Mouse (Mus musculus) urinary bladder, postnatal 36 days (tissue): Measurements from ENCODE around the gene Msl3.
A peak's percentile ranks its signal among the peaks of the same experiment; 100 is the strongest.
"Not testable (repeated sequence)": the region's sequence is repeated elsewhere in the genome, so short reads cannot be mapped to it uniquely, and the experiment has no call there.

Source experiments
- DNase-seq, 2 experiments: peaks; one replicate each; pipeline ENCODE4 v3.0.0; 2022; ENCODE audit warnings: low spot score in 2 of 2, mixed read lengths in 1 of 2

Msl3 gene

DNA sequence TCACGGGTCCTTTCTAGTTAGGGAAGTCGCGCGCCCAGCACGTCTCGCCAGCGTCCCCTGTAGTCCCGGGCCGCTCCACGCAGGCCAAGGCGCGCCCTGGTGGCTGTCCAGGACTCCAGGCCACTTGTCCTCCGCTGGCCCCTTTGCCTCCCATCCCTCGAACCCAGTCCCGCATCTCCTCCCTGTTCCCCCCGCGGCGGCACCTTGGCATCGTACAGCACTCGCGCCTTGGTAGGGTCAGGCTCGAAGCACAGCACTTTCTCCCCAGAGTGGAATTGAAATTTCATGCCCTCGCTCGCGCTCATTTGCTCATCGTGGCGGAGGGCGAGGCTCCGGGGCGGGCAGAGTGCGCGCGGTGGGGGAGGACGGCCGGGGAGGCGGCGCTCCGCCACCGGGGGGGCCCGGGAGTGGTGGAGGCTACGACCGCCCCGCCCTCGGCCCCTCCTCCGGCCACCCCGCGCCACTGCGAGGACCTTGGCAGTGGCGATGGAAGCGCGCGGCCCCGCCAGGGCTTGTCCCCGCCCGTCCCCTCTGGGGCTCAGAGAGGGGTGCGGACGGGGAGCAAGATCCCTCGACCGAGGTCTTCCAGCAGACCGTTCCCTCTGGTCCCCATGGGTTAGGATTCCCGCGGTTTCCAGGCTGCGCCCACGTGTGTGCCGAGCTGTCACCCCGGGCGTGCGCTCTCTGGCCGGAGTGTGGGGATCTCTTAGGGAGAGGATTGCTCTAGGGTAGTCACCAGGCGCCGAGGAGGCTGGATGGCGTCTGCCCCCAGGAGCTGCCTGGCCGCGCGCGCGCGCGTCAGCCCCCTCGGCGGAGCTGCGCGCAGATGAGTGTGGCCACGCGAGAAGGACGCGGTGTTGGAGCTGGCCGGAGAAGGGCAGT, at the start of gene Msl3:
Gene Msl3, minus strand, starts transcription at position 374 of the 882 bp plus-strand sequence.
- peak; percentile 66 to 79 for DNase-seq

DNA sequence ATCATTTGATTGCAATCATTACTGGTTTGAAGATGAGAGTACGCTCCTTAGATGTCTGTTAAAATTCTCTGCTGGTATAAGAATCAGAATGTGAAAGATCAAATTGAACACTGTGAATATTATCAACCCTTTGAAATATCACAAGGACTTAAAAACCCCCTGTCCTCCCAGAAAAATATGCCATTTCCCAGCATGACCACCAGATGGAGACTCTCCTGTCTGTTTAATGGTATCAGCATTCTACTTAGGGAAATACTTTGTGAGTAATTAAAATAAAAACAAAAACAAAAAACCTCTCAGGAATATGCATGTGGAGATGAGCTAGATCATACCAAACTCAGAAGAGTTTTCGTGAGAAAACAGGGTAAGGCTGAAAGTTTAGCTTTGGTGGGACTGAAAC, 44.3 kb upstream of the Msl3 start:
- no peak for DNase-seq

DNA sequence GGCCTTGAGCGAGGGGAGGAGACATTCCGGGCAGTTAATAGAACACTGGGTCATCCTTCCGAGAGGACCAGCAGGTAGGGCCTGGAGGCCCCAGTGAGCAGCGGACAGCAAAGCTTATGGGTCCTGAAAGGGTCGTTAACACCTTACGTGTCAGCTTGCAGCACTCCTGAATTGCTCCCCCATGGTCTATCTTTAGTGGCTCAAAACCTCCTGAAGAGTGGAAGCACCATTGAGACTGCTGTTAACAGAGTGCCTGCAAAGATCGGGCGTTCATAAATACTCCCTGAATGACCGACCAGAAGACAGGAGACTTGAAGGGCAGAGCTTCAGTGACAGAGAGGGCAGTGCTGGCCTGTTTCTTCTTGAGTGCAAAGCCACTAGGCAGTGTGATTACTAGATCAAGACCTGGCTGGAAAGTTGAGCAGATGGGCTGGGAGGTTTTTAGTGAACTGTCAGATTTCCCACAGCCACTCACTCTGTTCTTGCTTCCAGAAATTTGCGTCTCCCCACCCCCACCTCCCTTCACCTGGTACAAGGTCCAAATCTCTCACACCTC, 787 bp upstream of the Msl3 start:
- no peak for DNase-seq

DNA sequence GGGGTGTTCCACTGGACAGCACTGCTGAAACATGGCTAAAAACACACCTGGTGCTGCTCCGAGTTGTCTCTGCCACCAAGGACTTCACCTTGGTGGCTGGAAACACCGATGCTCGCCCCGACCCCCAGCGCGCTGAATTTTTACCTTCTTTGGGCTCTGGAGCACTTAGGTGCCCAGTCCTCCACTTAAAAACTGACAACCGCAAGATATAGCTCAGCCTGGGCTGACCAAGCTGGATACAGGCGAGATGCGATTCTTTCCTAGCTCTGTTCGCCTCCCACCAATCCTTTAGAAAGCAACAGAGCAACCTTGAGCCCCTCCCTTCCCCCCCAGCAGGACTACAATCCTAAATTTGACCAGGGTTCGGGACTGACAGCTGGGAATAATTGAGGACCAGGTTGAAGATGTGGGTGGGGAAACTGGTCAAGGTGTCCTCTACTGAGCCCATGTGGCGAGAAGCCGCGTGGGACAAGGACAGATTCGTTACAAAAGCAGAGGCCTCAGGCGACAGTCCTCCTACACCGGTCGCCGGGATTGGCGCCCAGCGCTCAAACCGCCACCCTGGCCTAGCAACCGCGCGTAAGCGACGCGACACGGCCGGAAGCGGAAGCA, 679 bp downstream of the Msl3 start:
- peak in 1 of 2 experiments; percentile 1 for DNase-seq

DNA sequence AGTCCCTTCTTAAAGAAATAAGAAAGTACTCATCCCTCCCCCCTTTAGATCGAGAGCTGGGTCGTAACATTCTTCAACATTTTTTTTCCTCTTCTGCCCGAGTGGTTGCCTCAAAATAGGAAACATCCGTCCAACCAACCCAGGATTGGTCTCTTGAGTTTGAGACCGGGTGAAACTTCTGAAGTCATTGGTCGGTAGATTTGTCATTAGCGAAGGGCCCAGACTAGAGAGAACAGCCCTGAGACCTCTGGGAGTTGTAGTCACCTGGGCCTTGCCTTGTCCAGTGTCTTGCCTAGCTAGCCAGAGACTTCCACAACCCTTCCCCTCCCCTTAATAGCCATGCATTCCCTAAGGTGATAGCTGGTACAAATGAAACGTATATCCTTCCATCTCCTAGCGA, 1.3 kb downstream of the Msl3 start:
- peak; percentile 15 to 58 for DNase-seq

DNA sequence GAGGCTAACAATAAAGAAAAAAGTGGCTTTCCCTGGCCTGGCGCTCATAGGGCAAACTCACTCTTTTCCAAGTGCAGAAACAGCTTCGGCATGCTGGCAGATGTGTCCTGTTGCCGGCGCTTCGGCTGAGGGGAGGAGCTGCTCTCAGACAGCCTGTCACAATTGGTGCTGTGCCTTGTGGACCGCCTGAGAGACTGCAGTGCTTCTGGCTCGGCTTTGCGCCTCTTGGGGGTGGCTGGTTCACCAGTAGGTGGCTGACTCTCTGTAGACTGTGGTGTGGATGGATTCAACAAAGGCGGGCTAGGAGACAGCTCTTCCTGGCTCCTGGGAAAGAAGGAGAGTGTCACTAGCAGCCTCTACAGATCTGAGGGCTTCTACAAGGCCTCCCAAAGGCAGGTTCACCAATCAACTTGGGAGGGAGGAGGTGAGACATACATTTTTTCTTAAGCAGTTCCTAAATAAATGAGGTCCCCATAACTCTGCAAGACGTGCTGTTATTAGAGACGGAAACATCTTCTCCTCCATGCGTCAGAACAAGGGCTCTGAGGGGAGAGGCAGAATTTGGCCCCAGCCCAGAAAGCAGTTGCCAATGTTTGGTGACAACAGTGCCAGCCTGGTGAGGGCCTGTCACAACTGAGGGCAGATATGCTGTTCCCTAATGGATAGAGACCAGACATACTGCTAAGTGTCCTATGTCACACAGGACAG, 9.6 kb downstream of the Msl3 start:
- no peak for DNase-seq

DNA sequence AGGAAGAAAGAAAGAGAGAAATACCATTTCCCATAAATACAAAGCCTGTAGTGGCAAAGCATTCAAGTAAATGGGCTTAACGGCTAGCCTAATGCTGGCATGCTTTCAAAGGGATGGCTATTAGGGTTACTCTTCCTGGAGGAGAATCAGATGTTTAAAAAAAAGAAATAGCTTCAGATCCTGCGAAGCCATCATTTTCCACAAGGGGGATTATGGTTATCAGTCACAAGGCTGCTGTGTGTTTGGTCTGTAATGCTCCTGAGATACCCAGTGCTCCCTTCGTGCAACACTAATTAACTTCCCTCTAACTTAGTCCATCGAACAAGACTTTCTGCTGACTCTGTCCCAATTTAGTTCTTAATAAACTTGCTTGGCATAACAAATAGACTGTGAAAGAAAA, 13.5 kb downstream of the Msl3 start:
- DNase-seq, result no peak

DNA sequence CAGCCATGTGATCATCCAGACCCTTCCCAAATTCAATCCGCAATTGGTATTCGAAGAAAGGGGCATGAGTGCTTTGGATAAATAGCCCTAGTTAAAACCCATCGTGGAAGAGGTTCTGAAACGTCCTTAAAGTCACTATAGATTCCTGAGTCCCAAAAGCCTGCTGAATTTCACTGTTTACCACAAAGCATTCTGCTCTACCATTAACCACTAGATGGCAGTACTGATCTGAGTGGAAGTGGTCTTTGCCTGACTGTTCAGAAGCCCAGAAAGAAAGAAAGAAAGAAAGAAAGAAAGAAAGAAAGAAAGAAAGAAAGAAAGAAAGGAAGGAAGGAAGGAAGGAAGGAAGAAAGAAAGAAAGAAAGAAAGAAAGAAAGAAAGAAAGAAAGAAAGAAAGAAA, 13.9 kb downstream of the Msl3 start:
- not testable (repeated sequence) for DNase-seq

DNA sequence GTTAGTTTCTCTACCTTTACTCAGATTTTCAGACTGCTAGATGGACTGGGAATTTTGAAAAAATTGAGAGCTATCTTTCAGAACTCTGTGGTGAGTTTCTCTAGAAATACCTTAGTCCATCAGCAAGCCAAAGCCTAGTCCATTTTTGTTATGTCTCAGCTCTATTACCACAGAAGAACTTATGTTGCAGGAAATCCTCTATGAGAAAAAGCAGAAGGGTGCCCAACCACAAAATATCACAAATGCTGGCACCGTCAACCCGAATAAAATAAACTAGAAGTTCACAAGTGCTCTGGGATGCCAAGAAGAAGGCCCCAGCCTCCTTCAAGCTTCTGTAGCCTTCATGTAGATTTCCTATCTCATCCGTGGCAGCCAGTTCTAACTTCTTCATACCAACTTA, 14.4 kb downstream of the Msl3 start:
- no peak for DNase-seq

DNA sequence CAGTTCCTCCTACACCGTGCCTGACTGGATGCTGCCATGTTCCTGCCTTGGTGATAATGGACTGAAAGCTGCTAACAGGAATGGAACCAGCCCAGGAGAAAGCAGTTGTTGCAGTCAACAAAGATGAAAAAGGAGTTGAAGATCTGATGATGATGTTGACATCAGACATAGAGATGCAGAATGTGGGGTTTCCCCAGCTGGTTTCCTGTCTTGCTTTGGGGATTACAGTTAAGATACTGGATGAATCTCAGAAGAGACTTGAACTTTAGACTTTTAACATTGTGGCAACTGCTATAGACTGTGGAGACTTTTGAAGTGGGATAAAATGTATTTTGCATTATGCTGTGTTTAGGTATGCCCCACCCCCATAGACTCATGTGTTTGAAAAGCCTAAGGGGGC, 15.9 kb downstream of the Msl3 start:
- DNase-seq, result no peak

DNA sequence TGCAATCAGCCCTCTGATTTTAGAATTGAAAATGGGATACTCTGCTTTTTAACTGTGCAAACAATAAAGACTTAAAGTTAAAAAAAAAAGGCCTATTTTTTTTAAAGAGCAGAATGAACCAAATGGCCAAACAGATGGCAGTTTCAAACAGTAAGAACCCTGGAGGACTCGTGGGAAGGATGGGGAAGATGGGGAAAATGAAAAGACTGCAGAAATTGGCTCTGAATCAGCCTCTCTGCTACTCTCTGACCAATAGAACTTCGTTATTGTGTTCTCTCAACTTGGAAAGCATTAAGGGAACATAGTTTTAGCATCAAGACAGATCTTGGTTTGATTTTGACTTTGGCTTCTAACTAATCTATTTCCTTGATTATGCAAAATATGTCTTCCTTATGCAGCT, 24.4 kb downstream of the Msl3 start:
- DNase-seq, result no peak

DNA sequence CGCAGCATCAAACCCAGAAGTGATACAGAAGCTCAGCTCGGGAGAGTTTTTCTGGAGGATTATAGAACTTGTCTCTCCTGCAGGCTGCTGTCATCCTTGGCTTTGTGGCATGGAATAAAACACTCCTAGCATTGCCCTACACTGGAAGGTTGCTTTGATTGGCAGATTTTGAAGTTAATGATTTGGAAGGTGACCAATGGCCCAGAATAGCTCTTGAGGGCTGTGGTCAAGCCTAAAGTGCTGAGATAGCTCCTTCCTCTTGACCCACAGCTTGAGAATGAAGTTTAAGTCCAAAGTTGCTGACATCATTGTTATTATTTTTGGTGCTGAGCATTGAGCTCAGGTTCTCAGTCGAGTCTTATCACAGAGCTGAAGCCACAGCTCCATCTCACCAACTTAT, 26.0 kb downstream of the Msl3 start:
- DNase-seq, result no peak

DNA sequence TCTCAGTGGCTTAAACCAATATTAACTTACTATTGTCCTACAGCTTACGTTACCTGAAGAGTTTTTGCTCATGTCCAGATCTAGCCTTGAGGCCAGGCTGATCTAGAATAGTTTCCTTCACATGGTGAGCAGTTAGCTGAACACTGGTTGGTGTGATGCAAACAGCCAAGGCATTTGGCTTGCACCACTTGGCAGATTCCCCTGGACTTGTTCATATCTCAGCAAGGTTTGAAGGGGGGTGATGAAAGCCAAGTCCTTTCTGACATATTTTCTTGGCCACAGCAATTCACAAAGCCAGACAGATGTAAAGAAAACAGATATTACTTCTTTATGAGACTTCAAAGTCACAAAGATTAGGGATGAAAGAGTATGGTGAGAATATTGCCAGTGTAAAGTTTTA, 30.2 kb downstream of the Msl3 start:
- DNase-seq, result no peak

DNA sequence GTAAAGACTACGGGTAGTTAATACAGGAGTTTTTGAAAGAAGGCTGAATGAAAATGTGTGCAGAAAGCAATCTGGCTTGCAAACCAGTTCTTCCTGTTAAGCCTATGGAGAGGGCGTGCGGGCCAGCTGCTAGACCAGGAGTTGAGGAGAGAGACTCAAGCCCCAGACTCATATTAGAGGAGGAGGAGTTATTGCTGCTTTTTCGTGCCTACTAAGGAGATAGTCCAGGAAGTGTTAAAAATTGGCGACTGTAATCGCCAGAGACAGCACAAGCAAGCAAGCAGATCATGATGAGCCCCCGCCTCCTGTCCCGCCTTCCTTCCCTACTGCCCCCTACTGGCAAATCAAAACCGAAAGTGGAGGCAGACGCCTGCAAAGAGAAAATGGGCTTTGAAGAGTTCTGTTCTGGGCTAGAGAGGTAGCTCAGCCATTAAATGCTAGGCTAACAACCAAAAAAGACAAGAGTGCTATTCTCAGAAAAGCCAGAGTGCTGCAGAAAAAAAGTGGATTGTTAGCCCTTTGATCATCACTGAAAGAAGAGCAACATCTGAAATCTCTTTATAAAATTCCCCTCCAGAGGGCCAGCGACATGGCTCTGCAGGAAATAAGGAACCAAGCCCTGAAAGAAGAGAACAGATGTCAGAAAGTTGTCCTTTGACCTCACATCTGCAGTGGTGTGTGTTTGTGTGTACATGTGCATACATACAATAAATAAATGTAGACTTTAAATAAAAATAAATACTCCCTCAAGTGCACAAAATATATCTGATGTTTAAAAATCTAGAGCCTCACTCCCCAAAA, 33.9 kb downstream of the Msl3 start:
- peak; percentile 54 to 56 for DNase-seq
